Mouse (Mus musculus): ENCODE data around the gene Svop. TPM values are rescaled to one million over a fixed set of nuclear protein-coding genes. Genes with fewer than 3 reads are reported as not detected.

Gene Svop
- total and polyA plus RNA-seq, 2 experiments from 2014 or later, result not detected

DNA sequence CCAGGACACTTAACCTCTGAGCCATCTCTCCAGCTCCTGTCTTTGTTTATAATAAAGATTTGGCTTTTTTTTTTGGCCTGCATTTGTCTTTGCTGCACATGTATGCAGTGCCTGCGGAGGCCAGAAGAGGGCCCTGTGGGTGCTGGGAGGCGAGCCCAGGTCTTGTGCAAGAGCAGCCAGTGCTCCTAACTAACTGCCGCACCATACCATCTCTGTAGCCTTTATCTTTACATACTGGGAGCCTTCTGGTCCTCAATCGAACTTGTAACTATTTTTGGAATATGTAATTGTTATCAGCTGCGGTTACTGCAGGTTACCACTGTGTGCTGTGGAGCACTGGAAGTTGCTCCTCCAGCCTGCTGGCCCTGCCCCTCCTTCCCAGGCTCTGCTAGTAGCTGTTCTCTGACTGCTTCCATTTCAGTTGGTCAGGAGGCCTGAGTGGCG lies 42.7 kb upstream of the Svop start:
- H3K4me2 ChIP-seq (ENCODE audit: low read depth, low read length), result peak overlapping the region; percentile 3; the same call in 1 of the 2 replicates
- H3K9me3 ChIP-seq (replicated peaks; ENCODE audit: control insufficient read depth, low read length), result no peaks in the 10 kb centered on the region
- H3K27ac ChIP-seq (ENCODE audit: low read depth), result peak overlapping the region; percentile 69
- DNase-seq (ENCODE audit: low spot score) (peak; percentile 88), ATAC-seq (ENCODE audit: insufficient read depth, low read depth) (peak; percentile 24)
- no peak overlapping the region for H3K4me3 ChIP-seq (ENCODE audit: low read depth, low read length)
- 29% methylated on average over 6 of the region's 6 CpGs for WGBS
- no peaks in the 10 kb centered on the region for H3K27me3 ChIP-seq (ENCODE audit: control insufficient read depth, insufficient read depth, low read length)
- H3K9ac ChIP-seq (replicated peaks; ENCODE audit: low read depth, low read length), result no peak overlapping the region
- H3K4me1 ChIP-seq (ENCODE audit: control insufficient read depth, insufficient read depth), result peaks cover 37% of the 10 kb centered on the region
- TF ChIP-seq EP300 (IDR thresholded peaks at IDR 0.05; ENCODE audit: low read depth) (no peak), CTCF (IDR thresholded peaks at IDR 0.05; ENCODE audit: low read depth) (peak; percentile 76)
- H3K36me3 ChIP-seq (replicated peaks; ENCODE audit: control insufficient read depth, insufficient read depth, low read length), result no peaks in the 10 kb centered on the region

DNA sequence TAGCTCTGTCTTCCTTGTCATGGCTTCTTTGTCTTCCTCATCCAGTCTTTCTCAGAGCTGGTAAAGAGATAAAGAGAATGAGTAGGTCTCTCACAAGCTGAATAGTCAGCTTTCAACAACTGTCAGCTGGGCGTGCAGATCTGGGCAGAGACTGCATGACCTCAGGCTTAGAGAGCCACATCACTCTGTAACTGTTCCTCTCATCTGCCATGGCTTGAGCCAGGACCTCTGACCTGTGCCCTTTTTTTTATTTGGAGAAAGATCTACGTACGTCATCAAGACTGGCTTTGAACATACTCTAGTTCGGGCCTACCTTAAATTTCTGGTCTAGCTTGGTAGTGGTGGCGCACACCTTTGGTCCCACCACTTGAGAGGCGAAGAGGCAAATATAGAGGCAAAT lies 41.5 kb upstream of the Svop start:
- DNase-seq (ENCODE audit: low spot score) (no peak), ATAC-seq (ENCODE audit: insufficient read depth, low read depth) (no peak)
- WGBS, result 87% methylated on average over 6 of the region's 6 CpGs
- H3K4me1 ChIP-seq (ENCODE audit: control insufficient read depth, insufficient read depth), result peaks cover 25% of the 10 kb centered on the region
- H3K36me3 ChIP-seq (replicated peaks; ENCODE audit: control insufficient read depth, insufficient read depth, low read length), result no peaks in the 10 kb centered on the region
- H3K27me3 ChIP-seq (ENCODE audit: control insufficient read depth, insufficient read depth, low read length), result no peaks in the 10 kb centered on the region
- TF ChIP-seq CTCF (IDR thresholded peaks at IDR 0.05; ENCODE audit: low read depth), result no peak
- TF ChIP-seq EP300 (IDR thresholded peaks at IDR 0.05; ENCODE audit: low read depth), result no peak
- H3K4me3 ChIP-seq (ENCODE audit: low read depth, low read length), result no peak overlapping the region
- H3K27ac ChIP-seq (ENCODE audit: low read depth), result no peak overlapping the region
- H3K9ac ChIP-seq (replicated peaks; ENCODE audit: low read depth, low read length), result no peak overlapping the region
- H3K9me3 ChIP-seq (replicated peaks; ENCODE audit: control insufficient read depth, low read length), result no peaks in the 10 kb centered on the region
- H3K4me2 ChIP-seq (ENCODE audit: low read depth, low read length), result no peak overlapping the region

DNA sequence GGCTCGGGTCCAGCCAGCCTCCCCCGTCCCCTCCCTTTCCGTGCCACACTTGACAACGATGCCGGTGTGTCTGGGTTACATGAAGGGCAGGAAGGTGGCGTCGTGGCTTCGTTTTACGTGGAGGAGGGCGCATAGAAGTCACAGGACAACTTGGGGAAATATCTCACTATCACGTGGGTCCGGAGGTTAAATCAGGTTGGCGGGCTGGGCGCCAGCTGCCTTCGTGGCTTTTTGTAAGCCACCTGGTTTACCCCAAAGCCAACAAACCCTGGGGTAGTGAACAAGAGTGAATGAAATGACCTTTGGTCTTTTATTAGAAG lies 40.1 kb upstream of the Svop start:
- ATAC-seq (ENCODE audit: insufficient read depth, low read depth) (peak; percentile 7), DNase-seq (ENCODE audit: low spot score) (peak; percentile 67)
- Histone ChIP-seq H3K27ac (ENCODE audit: low read depth) (peak overlapping the region; percentile 92), H3K4me3 (ENCODE audit: low read depth, low read length) (peak overlapping the region; percentile 64), H3K4me1 (ENCODE audit: control insufficient read depth, insufficient read depth) (peaks cover 19% of the 10 kb centered on the region), H3K27me3 (ENCODE audit: control insufficient read depth, insufficient read depth, low read length) (no peaks in the 10 kb centered on the region), H3K9ac (replicated peaks; ENCODE audit: low read depth, low read length) (peak overlapping the region; percentile 58), H3K4me2 (ENCODE audit: low read depth, low read length) (peak overlapping the region; percentile 95), H3K9me3 (replicated peaks; ENCODE audit: control insufficient read depth, low read length) (no peaks in the 10 kb centered on the region), H3K36me3 (replicated peaks; ENCODE audit: control insufficient read depth, insufficient read depth, low read length) (no peaks in the 10 kb centered on the region)
- TF ChIP-seq CTCF (IDR thresholded peaks at IDR 0.05; ENCODE audit: low read depth), result no peak
- TF ChIP-seq EP300 (IDR thresholded peaks at IDR 0.05; ENCODE audit: low read depth), result no peak; the same call in 1 of the 2 replicates
- WGBS, result 0% methylated on average over 15 of the region's 15 CpGs

DNA sequence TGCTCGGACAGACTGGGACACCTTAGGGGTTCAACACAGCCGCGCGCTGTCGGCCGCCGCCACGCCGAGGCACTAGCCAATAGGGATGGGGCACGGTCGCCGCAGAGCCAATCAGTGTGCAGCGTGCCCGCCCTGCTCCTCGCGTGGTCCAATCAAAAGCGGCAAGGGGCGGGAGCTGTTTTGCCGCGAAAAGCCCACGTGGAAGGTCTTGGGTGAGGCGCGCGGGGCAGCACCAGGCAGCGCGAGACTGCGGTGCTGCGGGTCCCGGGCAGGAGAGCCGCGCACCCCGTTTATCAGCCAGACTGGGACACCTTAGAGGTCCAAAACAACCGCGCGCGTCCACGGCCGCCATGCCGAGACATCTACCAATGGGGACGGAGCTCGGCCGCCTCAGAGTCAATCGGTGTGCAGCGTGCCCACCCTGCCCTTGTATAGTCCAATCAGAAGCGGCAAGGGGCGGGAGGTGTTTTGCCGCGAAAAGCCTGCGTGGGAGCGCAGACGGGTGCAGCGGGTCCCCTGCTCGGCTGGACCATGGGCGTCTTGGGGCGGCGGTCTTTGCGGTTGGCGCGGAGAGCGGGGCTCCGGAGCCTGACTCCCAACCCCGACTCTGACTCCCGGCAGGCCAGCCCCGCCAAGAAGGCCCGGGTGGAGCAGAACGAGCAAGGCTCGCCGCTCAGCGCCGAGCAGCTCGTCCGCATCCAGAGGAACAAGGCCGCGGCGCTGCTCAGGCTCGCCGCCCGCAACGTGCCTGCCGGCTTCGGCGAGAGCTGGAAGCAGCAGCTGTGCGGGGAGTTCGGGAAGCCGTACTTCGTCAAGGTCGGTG lies 39.5 kb upstream of the Svop start:
- WGBS, result under 1% methylated on average over 87 of the region's 87 CpGs

DNA sequence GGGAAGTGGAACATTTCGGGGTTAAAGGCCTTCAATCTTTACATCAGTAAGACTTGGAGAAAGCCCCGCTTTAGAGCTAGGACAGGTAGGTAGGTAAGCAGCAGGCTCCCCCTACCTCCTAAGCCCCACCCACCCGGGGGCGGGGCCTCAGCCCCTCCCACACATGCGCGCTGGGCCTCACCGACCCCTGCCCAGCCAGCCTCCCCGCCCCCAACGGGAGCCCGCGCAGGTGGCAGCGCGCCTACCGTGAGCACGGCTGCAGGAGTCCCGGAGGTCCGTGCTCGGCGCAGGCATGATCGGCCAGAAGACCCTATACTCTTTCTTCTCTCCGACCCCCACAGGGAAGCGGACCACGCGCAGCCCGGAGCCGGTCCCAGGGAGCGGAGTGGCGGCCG lies 38.8 kb upstream of the Svop start, which contains the start of gene Ung:
Gene Ung, plus strand, starts transcription at position 176 of the 395 bp plus-strand sequence.
- Histone ChIP-seq H3K4me3 (ENCODE audit: low read depth, low read length) (peak within 1 kb of the TSS; percentile 64), H3K4me1 (ENCODE audit: control insufficient read depth, insufficient read depth) (peaks cover 19% of the 10 kb centered on the region), H3K9me3 (replicated peaks; ENCODE audit: control insufficient read depth, low read length) (no peaks in the 10 kb centered on the region), H3K27me3 (ENCODE audit: control insufficient read depth, insufficient read depth, low read length) (no peaks in the 10 kb centered on the region), H3K9ac (replicated peaks; ENCODE audit: low read depth, low read length) (peak within 1 kb of the TSS; percentile 58), H3K36me3 (replicated peaks; ENCODE audit: control insufficient read depth, insufficient read depth, low read length) (no peaks in the 10 kb centered on the region), H3K27ac (ENCODE audit: low read depth) (peak within 1 kb of the TSS; percentile 92), H3K4me2 (ENCODE audit: low read depth, low read length) (peak within 1 kb of the TSS; percentile 95)
- WGBS, result under 1% methylated on average over 21 of the region's 29 CpGs
- no peak for DNase-seq (ENCODE audit: low spot score)
- TF ChIP-seq EP300 (IDR thresholded peaks at IDR 0.05; ENCODE audit: low read depth), result no peak
- no peak for TF ChIP-seq CTCF (IDR thresholded peaks at IDR 0.05; ENCODE audit: low read depth)
- ATAC-seq (ENCODE audit: insufficient read depth, low read depth), result no peak

More for the DNA sequence above, 39.5 kb upstream of the Svop start:
- peak overlapping the region; percentile 95 for H3K4me2 ChIP-seq (ENCODE audit: low read depth, low read length)
- ATAC-seq (ENCODE audit: insufficient read depth, low read depth), result peak; percentile 89
- H3K36me3 ChIP-seq (replicated peaks; ENCODE audit: control insufficient read depth, insufficient read depth, low read length), result no peaks in the 10 kb centered on the region
- H3K9me3 ChIP-seq (replicated peaks; ENCODE audit: control insufficient read depth, low read length), result no peaks in the 10 kb centered on the region
- H3K4me3 ChIP-seq (ENCODE audit: low read depth, low read length), result peak overlapping the region; percentile 64
- TF ChIP-seq CTCF (IDR thresholded peaks at IDR 0.05; ENCODE audit: low read depth), result no peak
- TF ChIP-seq EP300 (IDR thresholded peaks at IDR 0.05; ENCODE audit: low read depth), result peak; percentile 92
- no peaks in the 10 kb centered on the region for H3K27me3 ChIP-seq (ENCODE audit: control insufficient read depth, insufficient read depth, low read length)
- peak overlapping the region; percentile 92 for H3K27ac ChIP-seq (ENCODE audit: low read depth)
- peaks cover 19% of the 10 kb centered on the region for H3K4me1 ChIP-seq (ENCODE audit: control insufficient read depth, insufficient read depth)
- peak; percentile 92 for DNase-seq (ENCODE audit: low spot score)
- peak overlapping the region; percentile 58 for H3K9ac ChIP-seq (replicated peaks; ENCODE audit: low read depth, low read length)
